Comparison of ENCODE assay signal across 15 mouse cellular contexts in the genomic region with DNA sequence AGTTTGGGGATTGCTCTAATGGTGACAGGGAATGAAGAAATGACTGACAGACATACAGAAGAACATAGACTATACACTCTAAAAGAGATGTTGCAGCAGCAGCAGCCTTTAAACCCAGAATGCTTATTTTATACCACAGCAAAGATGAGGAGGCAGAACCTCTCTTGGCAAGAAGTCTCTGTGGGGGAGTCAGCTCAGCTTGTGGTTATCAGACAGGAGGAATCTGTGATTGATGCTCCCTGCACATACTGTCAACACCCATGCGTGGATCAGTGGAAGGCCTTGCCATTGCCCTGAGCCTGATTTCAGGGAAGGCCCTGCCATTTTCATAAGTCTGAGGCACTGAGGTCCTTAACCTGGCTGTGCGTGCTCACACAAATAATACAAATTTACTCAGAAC.
"Had no signal": no experiment of that assay in that cellular context is flagged by ENCODE, and none has a peak within 500 bp of the region (broad histone marks: within the 10 kb centered on the region; RNA-seq: fewer than 3 reads in every experiment).

No protein-coding gene starts in this region.

- DNase-seq: kidney, adult 8-10 months; kidney, postnatal 36 days; left cerebral cortex, postnatal 4 days; lung, adult 18-20 months; lung, postnatal 4 days; midbrain, embryonic 14.5 days; thymus, postnatal 4 days had no signal

- H3K27ac ChIP-seq: limb, embryonic 13.5 days; liver, embryonic 14.5 days; midbrain, embryonic 10.5 days; neural tube, embryonic 12.5 days had no signal

- ATAC-seq: inflammation-experienced regulatory T-cells, adult 6 months; intestine, postnatal 0 days; lung, postnatal 0 days had no signal

- H3K4me3 ChIP-seq: limb, embryonic 13.5 days; midbrain, embryonic 10.5 days; myocyte; neural tube, embryonic 12.5 days had no signal
